Mouse (Mus musculus) hindlimb bud, embryonic 11.5 days (tissue): Measurements from ENCODE around the gene Cacng2.
A peak's percentile ranks its signal among the peaks of the same experiment; 100 is the strongest.

ENCODE experiments used
- DNase-seq: peaks from one replicate; pipeline ENCODE4 v3.0.0-alpha.2; 2012; ENCODE audit warnings: low read depth, low spot score; ENCODE audit errors: extremely low spot score

Gene Cacng2

GRCm38 (mm10) chr15:78119704-78120103, at the start of gene Cacng2:
Gene Cacng2 (minus strand): TSS chr15:78120028.
- peak; percentile 97 for DNase-seq

GRCm38 (mm10) chr15:78169566-78169965, 49.7 kb upstream of the Cacng2 start:
- no peak for DNase-seq

- DNase-seq = no peak
Observed at GRCm38 (mm10) chr15:78165292-78165691, 45.5 kb upstream of the Cacng2 start.

GRCm38 (mm10) chr15:78164466-78164865, 44.6 kb upstream of the Cacng2 start:
- no peak for DNase-seq

GRCm38 (mm10) chr15:78161946-78162345, 42.1 kb upstream of the Cacng2 start:
- DNase-seq = no peak

- no peak for DNase-seq
Observed at GRCm38 (mm10) chr15:78158335-78158734, 38.5 kb upstream of the Cacng2 start.

GRCm38 (mm10) chr15:78157824-78158223, 38.0 kb upstream of the Cacng2 start:
- DNase-seq = no peak

GRCm38 (mm10) chr15:78157330-78157729, 37.5 kb upstream of the Cacng2 start:
- no peak for DNase-seq

GRCm38 (mm10) chr15:78155421-78155820, 35.6 kb upstream of the Cacng2 start:
- DNase-seq = no peak

GRCm38 (mm10) chr15:78153045-78153775, 33.4 kb upstream of the Cacng2 start:
- DNase-seq = peak; percentile 2

- DNase-seq = no peak
Observed at GRCm38 (mm10) chr15:78148565-78148964, 28.7 kb upstream of the Cacng2 start.

GRCm38 (mm10) chr15:78140226-78140625, 20.4 kb upstream of the Cacng2 start:
- DNase-seq = no peak

GRCm38 (mm10) chr15:78134606-78135005, 14.8 kb upstream of the Cacng2 start:
- no peak for DNase-seq

GRCm38 (mm10) chr15:78133389-78133788, 13.6 kb upstream of the Cacng2 start:
- DNase-seq = no peak

GRCm38 (mm10) chr15:78119248-78119647, 580 bp downstream of the Cacng2 start:
- DNase-seq = no peak

- DNase-seq = no peak
Observed at GRCm38 (mm10) chr15:78118275-78118995, 1.4 kb downstream of the Cacng2 start.

- no peak for DNase-seq
Observed at GRCm38 (mm10) chr15:78117731-78118130, 2.1 kb downstream of the Cacng2 start.

- DNase-seq = no peak
Observed at GRCm38 (mm10) chr15:78116936-78117335, 2.9 kb downstream of the Cacng2 start.

- DNase-seq = no peak
Observed at GRCm38 (mm10) chr15:78116244-78116643, 3.6 kb downstream of the Cacng2 start.

GRCm38 (mm10) chr15:78099516-78099915, 20.3 kb downstream of the Cacng2 start:
- no peak for DNase-seq

- DNase-seq = no peak
Observed at GRCm38 (mm10) chr15:78096004-78096403, 23.8 kb downstream of the Cacng2 start.

GRCm38 (mm10) chr15:78093597-78093996, 26.2 kb downstream of the Cacng2 start:
- no peak for DNase-seq
